Mouse (Mus musculus): ENCODE measurements around the gene Cdk5rap2. TPM values are rescaled to one million over a fixed set of nuclear protein-coding genes. Genes with fewer than 3 reads are reported as not detected.

The Cdk5rap2 gene
- polyA plus RNA-seq, 1 experiment from 2014 or later: 25.7 TPM

DNA sequence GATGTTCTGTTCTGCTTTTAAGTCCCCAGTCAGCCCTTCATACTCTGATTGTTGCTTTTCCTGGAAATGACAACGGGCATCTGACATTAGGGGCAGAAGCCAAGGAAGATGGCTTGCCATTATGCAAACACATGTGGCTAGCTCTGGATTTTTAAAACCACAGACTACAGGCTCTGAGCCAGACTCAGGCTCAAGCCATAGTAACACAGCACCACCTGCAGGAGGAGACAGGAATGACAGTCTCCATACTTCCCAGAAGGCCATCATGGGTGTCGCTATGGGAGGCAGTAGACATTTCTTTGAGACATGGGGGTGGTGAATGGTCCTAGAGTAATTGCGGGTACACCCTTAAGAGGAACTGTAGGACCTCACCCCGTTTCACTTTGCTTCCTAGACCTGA lies 103.0 kb downstream of the Cdk5rap2 start:
- ATAC-seq (ENCODE audit: insufficient number of reproducible peaks, low FRiP score, low TSS enrichment, low read depth) (no peak), DNase-seq (ENCODE audit: low spot score) (peak; percentile 62)
- Histone ChIP-seq H3K4me3 (ENCODE audit: low read depth, low read length) (no peak overlapping the region), H3K9ac (ENCODE audit: low read length) (no peak overlapping the region), H3K27ac (replicated peaks; ENCODE audit: low read depth, low read length) (no peak overlapping the region), H3K4me1 (ENCODE audit: control insufficient read depth, insufficient read depth, low read length) (no peaks in the 10 kb centered on the region), H3K36me3 (ENCODE audit: control insufficient read depth, insufficient read depth, low read length) (no peaks in the 10 kb centered on the region), H3K4me2 (ENCODE audit: low read depth, severe bottlenecking) (no peak overlapping the region), H3K27me3 (ENCODE audit: control insufficient read depth, insufficient read depth, low read length) (no peaks in the 10 kb centered on the region), H3K9me3 (ENCODE audit: control insufficient read depth, low read length) (no peaks in the 10 kb centered on the region)
- 77% methylated on average over 4 of the region's 4 CpGs for WGBS

DNA sequence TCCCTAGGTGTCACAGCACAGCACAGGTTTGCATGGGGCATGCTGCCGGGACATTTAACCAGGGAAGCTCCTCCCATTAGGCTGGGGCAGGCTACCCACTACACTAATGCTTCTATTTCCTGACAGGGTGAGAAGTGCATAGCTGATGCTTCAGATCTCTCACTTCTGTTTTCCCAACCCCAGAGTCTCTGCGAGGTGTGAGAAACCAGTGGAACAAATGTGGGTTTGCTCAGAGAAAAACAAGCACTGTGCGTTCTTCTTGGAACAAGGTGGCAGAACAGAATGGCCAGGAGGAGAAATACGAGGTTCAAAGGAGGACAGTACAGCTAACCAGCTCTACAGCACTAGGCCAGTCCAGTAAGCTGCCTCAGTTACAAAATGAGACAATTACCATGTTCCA lies 106.4 kb downstream of the Cdk5rap2 start:
- Histone ChIP-seq H3K4me2 (ENCODE audit: low read depth, severe bottlenecking) (no peak overlapping the region), H3K4me3 (ENCODE audit: low read depth, low read length) (no peak overlapping the region), H3K9me3 (ENCODE audit: control insufficient read depth, low read length) (no peaks in the 10 kb centered on the region), H3K27me3 (ENCODE audit: control insufficient read depth, insufficient read depth, low read length) (no peaks in the 10 kb centered on the region), H3K27ac (replicated peaks; ENCODE audit: low read depth, low read length) (no peak overlapping the region), H3K9ac (ENCODE audit: low read length) (no peak overlapping the region), H3K4me1 (ENCODE audit: control insufficient read depth, insufficient read depth, low read length) (no peaks in the 10 kb centered on the region), H3K36me3 (ENCODE audit: control insufficient read depth, insufficient read depth, low read length) (peaks cover 2% of the 10 kb centered on the region; the same call in 1 of the 2 replicates)
- whole genome bisulfite sequencing: 53% methylated on average over 4 of the region's 4 CpGs
- DNase-seq (ENCODE audit: low spot score): no peak
- ATAC-seq (ENCODE audit: insufficient number of reproducible peaks, low FRiP score, low TSS enrichment, low read depth): no peak

DNA sequence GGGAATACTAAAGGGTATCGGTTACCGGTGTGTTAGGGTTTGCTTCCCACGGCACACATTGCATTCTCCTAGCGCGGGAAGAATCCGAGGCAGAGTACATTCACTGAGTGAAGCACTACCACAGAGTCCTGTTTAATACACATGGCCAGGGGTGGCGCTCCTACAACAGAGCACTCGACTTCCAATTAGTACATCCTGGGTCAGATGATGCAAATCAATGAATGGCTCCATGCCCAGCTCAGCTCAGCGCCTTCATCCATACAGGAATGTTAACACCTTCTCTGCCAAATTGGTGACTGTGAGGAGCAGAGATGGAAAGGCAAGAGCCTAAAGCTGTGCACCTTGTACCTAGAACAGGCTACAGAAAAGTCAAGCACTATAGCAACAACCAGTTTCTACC lies 109.1 kb downstream of the Cdk5rap2 start:
- no peak overlapping the region for H3K4me2 ChIP-seq (ENCODE audit: low read depth, severe bottlenecking)
- ATAC-seq (ENCODE audit: insufficient number of reproducible peaks, low FRiP score, low TSS enrichment, low read depth) (no peak), DNase-seq (ENCODE audit: low spot score) (no peak)
- H3K9me3 ChIP-seq (ENCODE audit: control insufficient read depth, low read length): no peaks in the 10 kb centered on the region
- WGBS: 94% methylated on average over 9 of the region's 9 CpGs
- H3K4me1 ChIP-seq (ENCODE audit: control insufficient read depth, insufficient read depth, low read length): no peaks in the 10 kb centered on the region
- no peak overlapping the region for H3K9ac ChIP-seq (ENCODE audit: low read length)
- H3K36me3 ChIP-seq (ENCODE audit: control insufficient read depth, insufficient read depth, low read length): peaks cover 2% of the 10 kb centered on the region; the same call in 1 of the 2 replicates
- no peak overlapping the region for H3K4me3 ChIP-seq (ENCODE audit: low read depth, low read length)
- no peak overlapping the region for H3K27ac ChIP-seq (replicated peaks; ENCODE audit: low read depth, low read length)
- no peaks in the 10 kb centered on the region for H3K27me3 ChIP-seq (ENCODE audit: control insufficient read depth, insufficient read depth, low read length)

DNA sequence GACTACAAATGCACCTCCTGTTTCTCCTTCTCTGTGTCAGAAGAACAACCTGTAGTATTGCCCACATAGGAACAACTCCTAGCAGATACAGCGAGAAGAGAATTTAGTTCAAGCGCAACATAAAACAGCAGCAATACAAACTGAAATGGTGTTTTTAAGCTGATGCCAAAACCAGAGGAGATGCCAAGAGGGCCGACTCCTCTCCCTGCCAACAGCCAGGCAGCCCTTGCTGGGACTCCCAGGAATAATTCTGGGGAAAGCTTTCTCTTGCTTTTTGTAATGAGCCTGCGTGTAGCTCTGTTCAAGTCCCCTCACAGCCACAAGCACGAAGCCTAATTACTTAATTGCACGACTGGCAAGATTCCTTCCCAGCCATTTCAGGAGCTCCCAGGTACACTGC lies 120.9 kb downstream of the Cdk5rap2 start:
- no peak for ATAC-seq (ENCODE audit: insufficient number of reproducible peaks, low FRiP score, low TSS enrichment, low read depth)
- Histone ChIP-seq H3K4me1 (ENCODE audit: control insufficient read depth, insufficient read depth, low read length) (no peaks in the 10 kb centered on the region), H3K9ac (ENCODE audit: low read length) (no peak overlapping the region), H3K4me3 (ENCODE audit: low read depth, low read length) (no peak overlapping the region), H3K9me3 (ENCODE audit: control insufficient read depth, low read length) (no peaks in the 10 kb centered on the region), H3K36me3 (ENCODE audit: control insufficient read depth, insufficient read depth, low read length) (peaks cover 2% of the 10 kb centered on the region; the same call in 1 of the 2 replicates), H3K4me2 (ENCODE audit: low read depth, severe bottlenecking) (no peak overlapping the region), H3K27me3 (ENCODE audit: control insufficient read depth, insufficient read depth, low read length) (no peaks in the 10 kb centered on the region), H3K27ac (replicated peaks; ENCODE audit: low read depth, low read length) (no peak overlapping the region)
- DNase-seq (ENCODE audit: low spot score): no peak
- 86% methylated on average over 6 of the region's 6 CpGs for WGBS

DNA sequence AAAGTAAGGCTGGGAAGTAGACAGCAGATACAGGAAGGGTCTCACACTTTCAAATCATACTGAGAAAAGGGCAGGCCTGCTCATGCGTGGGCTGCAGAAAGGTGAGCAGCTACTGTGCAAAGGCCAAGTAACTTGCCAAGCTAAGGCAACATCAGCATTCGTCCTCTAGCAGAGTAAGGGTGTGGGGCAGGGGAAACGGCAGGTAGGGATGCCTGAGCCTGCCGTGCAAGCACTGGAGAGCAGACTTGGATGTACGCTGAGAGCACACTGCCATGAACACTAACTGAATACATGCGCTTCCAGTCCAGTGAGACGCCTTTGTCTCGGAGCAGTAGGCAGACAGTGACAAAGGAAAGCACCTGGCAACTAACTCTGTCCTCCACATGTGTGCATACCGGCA lies 127.1 kb downstream of the Cdk5rap2 start:
- ATAC-seq (ENCODE audit: insufficient number of reproducible peaks, low FRiP score, low TSS enrichment, low read depth) (no peak), DNase-seq (ENCODE audit: low spot score) (no peak)
- no peaks in the 10 kb centered on the region for H3K27me3 ChIP-seq (ENCODE audit: control insufficient read depth, insufficient read depth, low read length)
- H3K9ac ChIP-seq (ENCODE audit: low read length): no peak overlapping the region
- no peaks in the 10 kb centered on the region for H3K4me1 ChIP-seq (ENCODE audit: control insufficient read depth, insufficient read depth, low read length)
- H3K4me2 ChIP-seq (ENCODE audit: low read depth, severe bottlenecking): no peak overlapping the region
- peaks cover 14% of the 10 kb centered on the region for H3K36me3 ChIP-seq (ENCODE audit: control insufficient read depth, insufficient read depth, low read length)
- H3K9me3 ChIP-seq (ENCODE audit: control insufficient read depth, low read length): no peaks in the 10 kb centered on the region
- H3K4me3 ChIP-seq (ENCODE audit: low read depth, low read length): no peak overlapping the region
- no peak overlapping the region for H3K27ac ChIP-seq (replicated peaks; ENCODE audit: low read depth, low read length)
- WGBS: 94% methylated on average over 9 of the region's 9 CpGs

DNA sequence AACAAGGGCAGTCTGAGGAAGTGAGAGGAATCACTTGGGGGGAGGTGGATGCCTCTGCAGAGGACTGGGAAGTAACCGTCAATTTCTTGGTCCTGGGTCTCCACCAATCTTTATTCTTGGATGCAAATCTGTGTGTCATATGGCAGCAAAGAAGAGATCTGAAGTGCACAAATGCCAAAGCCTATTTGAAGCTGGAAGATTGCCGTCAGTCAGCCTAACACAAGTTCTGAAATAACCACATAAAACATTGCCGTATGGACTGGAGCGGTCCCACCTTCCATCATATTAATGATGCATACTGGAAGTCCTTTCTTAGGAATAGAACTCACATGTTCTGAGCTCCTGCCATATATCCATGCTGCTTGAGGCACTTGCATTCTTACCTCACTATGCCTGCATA lies 131.4 kb downstream of the Cdk5rap2 start:
- no peak for ATAC-seq (ENCODE audit: insufficient number of reproducible peaks, low FRiP score, low TSS enrichment, low read depth)

DNA sequence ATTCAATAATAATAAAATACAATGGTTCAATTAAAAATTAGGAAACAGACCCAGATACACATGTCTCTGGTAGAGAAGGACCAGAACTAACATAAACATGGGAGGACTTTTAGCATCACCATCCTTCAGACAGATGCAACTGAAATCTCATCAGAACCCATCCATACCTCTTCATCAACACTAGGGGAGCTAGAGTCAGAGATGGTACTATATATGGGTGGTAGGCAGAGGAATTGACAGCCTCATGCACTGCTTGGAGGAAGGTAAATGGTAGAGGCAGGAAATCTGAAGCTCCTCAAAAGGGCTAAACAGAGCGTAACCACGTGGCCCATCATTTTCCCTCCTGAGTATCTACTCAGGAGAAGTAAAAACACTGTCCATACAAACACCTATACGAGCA lies 132.2 kb downstream of the Cdk5rap2 start:
- DNase-seq (ENCODE audit: low spot score): no peak
- no peak for ATAC-seq (ENCODE audit: insufficient number of reproducible peaks, low FRiP score, low TSS enrichment, low read depth)
- Histone ChIP-seq H3K36me3 (ENCODE audit: control insufficient read depth, insufficient read depth, low read length) (peaks cover 9% of the 10 kb centered on the region), H3K9me3 (ENCODE audit: control insufficient read depth, low read length) (no peaks in the 10 kb centered on the region), H3K4me2 (ENCODE audit: low read depth, severe bottlenecking) (no peak overlapping the region), H3K4me1 (ENCODE audit: control insufficient read depth, insufficient read depth, low read length) (no peaks in the 10 kb centered on the region), H3K4me3 (ENCODE audit: low read depth, low read length) (no peak overlapping the region), H3K27ac (replicated peaks; ENCODE audit: low read depth, low read length) (no peak overlapping the region), H3K9ac (ENCODE audit: low read length) (no peak overlapping the region), H3K27me3 (ENCODE audit: control insufficient read depth, insufficient read depth, low read length) (no peaks in the 10 kb centered on the region)
- 98% methylated on average over 3 of the region's 3 CpGs for WGBS

More for the DNA sequence above, 131.4 kb downstream of the Cdk5rap2 start:
- Histone ChIP-seq H3K4me1 (ENCODE audit: control insufficient read depth, insufficient read depth, low read length) (no peaks in the 10 kb centered on the region), H3K9ac (ENCODE audit: low read length) (no peak overlapping the region), H3K27me3 (ENCODE audit: control insufficient read depth, insufficient read depth, low read length) (no peaks in the 10 kb centered on the region), H3K36me3 (ENCODE audit: control insufficient read depth, insufficient read depth, low read length) (peaks cover 9% of the 10 kb centered on the region), H3K4me2 (ENCODE audit: low read depth, severe bottlenecking) (no peak overlapping the region), H3K4me3 (ENCODE audit: low read depth, low read length) (no peak overlapping the region), H3K9me3 (ENCODE audit: control insufficient read depth, low read length) (no peaks in the 10 kb centered on the region), H3K27ac (replicated peaks; ENCODE audit: low read depth, low read length) (no peak overlapping the region)
- no peak for DNase-seq (ENCODE audit: low spot score)
- 98% methylated on average over 4 of the region's 4 CpGs for WGBS

DNA sequence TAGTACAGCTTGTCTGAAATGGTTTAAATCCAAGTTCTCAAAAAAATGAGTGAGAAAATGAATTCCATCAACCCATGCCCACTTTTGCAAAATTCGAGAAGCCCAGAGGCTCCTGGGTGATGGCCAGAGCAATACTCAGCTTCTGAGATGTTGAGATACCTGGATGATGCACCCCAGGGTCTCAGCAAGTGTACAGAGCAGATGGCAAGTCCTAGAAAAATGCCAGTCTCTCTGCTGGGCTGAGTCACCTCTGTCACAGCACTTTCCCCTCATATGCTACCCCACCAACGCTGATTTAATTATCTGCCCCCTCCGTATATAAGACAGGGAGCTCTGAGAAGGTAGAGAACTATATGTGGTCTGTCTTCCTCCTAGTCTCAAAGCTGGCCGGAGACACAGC lies 137.3 kb downstream of the Cdk5rap2 start:
- ATAC-seq (ENCODE audit: insufficient number of reproducible peaks, low FRiP score, low TSS enrichment, low read depth): no peak
- Histone ChIP-seq H3K9ac (ENCODE audit: low read length) (no peak overlapping the region), H3K4me3 (ENCODE audit: low read depth, low read length) (no peak overlapping the region), H3K36me3 (ENCODE audit: control insufficient read depth, insufficient read depth, low read length) (no peaks in the 10 kb centered on the region; the same call in 1 of the 2 replicates), H3K4me1 (ENCODE audit: control insufficient read depth, insufficient read depth, low read length) (no peaks in the 10 kb centered on the region), H3K27me3 (ENCODE audit: control insufficient read depth, insufficient read depth, low read length) (no peaks in the 10 kb centered on the region), H3K27ac (replicated peaks; ENCODE audit: low read depth, low read length) (no peak overlapping the region), H3K4me2 (ENCODE audit: low read depth, severe bottlenecking) (no peak overlapping the region), H3K9me3 (ENCODE audit: control insufficient read depth, low read length) (no peaks in the 10 kb centered on the region)
- WGBS: 90% methylated on average over 4 of the region's 4 CpGs
- DNase-seq (ENCODE audit: low spot score): no peak

DNA sequence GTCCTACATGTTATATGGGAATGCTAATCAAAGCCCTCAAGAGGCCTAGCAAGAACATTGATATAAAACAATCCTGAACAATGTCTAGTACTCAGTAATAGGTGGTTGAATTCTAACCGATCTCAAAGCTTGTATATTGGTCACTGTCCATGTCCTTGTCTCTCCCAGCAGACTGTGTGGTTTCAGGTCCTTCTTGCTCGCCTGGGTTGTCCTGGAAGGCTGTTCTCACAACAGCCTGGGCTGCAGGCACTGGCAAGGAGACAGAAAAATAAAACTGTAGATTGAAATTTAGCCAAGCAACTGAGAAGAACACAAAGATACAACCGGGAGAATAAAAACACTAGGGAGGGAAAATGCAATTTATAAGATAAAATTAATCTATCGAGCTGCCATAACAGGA lies 137.7 kb downstream of the Cdk5rap2 start:
- H3K9me3 ChIP-seq (ENCODE audit: control insufficient read depth, low read length): no peaks in the 10 kb centered on the region
- no peak overlapping the region for H3K4me3 ChIP-seq (ENCODE audit: low read depth, low read length)
- ATAC-seq (ENCODE audit: insufficient number of reproducible peaks, low FRiP score, low TSS enrichment, low read depth) (no peak), DNase-seq (ENCODE audit: low spot score) (no peak)
- H3K4me2 ChIP-seq (ENCODE audit: low read depth, severe bottlenecking): no peak overlapping the region
- H3K9ac ChIP-seq (ENCODE audit: low read length): no peak overlapping the region
- WGBS: 90% methylated on average over 4 of the region's 4 CpGs
- no peaks in the 10 kb centered on the region; the same call in 1 of the 2 replicates for H3K36me3 ChIP-seq (ENCODE audit: control insufficient read depth, insufficient read depth, low read length)
- no peaks in the 10 kb centered on the region for H3K27me3 ChIP-seq (ENCODE audit: control insufficient read depth, insufficient read depth, low read length)
- H3K27ac ChIP-seq (replicated peaks; ENCODE audit: low read depth, low read length): no peak overlapping the region
- no peaks in the 10 kb centered on the region for H3K4me1 ChIP-seq (ENCODE audit: control insufficient read depth, insufficient read depth, low read length)
